Mouse (Mus musculus) urinary bladder, adult 2 months (tissue): ENCODE measurements around the gene Ubxn10. TPM values are rescaled to one million over a fixed set of nuclear protein-coding genes. Genes with fewer than 3 reads are reported as not detected.

Experiments used
- DNase-seq: peaks from one replicate; pipeline ENCODE4 v3.0.0; 2022; ENCODE audit warnings: low spot score
- polyA plus RNA-seq: library from polyadenylated mRNA; depleted of rRNA; stranded (reverse); fragments of >200 nt; gene quantifications from 2 replicates; pipeline ENCODE4 v1.2.3, GENCODE M21; 2012

Ubxn10 gene
- polyA plus RNA-seq, 1 experiment, result 0.25 TPM

- DNase-seq, result no peak
Measured at GRCm38 (mm10) chr4:138702031-138702430, 34.9 kb downstream of the Ubxn10 start.

GRCm38 (mm10) chr4:138701111-138701510 lies 35.9 kb downstream of the Ubxn10 start:
- no peak for DNase-seq

GRCm38 (mm10) chr4:138700184-138700982 lies 36.6 kb downstream of the Ubxn10 start:
- DNase-seq, result no peak

GRCm38 (mm10) chr4:138698296-138698695 lies 38.7 kb downstream of the Ubxn10 start:
- DNase-seq, result no peak

DNA sequence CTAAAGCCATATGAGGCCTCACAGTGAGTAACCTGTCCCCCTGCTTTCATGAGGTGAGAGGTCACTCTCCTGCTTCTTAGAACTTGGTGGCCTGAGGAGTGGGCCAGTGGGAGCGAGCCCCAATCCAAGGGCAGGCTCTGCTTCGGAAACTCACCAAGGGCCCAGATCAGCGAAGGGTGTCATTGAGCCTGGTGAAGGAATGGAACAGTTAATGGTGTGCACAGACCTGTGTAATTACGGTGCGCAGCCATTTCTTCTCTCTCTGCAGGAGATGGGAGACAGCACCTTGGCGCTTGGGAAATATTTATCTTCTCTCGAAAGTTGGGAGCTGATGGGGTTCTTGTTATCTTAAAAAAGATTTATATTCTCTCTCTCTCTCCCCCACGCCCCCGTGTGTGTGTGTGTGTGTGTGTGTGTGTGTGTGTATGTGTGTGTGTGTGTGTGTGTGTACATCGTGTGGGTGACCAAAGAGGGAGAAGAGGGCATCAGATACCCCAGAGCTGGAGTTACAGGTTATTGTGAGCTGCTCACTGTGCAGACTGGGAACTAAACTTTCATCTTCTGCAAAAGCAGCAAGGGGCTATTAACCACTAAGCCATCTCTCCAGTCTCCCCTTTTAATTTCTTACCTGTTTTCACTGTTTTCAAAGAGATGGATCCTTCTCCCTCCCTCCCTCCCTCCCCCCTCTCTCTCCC lies 39.7 kb downstream of the Ubxn10 start:
- DNase-seq, result no peak

- DNase-seq, result no peak
Measured at GRCm38 (mm10) chr4:138696720-138697119, 40.2 kb downstream of the Ubxn10 start.

DNA sequence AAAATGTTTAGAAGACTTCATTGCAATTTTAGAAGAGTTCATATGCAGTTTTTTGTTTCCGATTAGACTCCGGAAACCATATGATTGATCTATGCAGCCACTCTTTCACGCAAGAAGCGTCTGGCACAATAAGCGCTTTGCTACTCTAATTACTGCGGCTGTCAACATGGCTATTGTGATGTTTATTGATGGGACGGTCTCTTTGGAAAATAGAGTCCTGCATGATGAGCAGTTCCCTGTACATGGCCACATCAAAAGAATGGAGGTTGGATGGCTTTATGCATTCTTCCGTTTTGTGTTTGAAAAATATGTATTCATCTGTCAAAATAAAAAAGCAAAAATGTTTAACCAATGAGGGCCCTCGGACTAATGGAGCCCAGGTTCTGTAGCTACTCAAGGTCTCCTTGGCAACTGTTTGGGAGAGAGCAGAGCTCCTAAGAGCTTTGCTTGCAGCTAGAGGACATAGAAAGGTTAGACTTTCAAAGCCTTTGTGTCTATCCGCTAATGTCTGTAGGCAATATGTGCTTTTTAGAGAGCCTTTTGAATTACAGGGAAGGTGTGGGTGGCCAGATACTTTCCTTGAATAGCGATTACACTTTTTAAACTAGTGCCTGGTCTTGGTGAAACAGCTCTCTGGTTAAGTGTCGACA lies 43.8 kb downstream of the Ubxn10 start:
- DNase-seq, result no peak

DNA sequence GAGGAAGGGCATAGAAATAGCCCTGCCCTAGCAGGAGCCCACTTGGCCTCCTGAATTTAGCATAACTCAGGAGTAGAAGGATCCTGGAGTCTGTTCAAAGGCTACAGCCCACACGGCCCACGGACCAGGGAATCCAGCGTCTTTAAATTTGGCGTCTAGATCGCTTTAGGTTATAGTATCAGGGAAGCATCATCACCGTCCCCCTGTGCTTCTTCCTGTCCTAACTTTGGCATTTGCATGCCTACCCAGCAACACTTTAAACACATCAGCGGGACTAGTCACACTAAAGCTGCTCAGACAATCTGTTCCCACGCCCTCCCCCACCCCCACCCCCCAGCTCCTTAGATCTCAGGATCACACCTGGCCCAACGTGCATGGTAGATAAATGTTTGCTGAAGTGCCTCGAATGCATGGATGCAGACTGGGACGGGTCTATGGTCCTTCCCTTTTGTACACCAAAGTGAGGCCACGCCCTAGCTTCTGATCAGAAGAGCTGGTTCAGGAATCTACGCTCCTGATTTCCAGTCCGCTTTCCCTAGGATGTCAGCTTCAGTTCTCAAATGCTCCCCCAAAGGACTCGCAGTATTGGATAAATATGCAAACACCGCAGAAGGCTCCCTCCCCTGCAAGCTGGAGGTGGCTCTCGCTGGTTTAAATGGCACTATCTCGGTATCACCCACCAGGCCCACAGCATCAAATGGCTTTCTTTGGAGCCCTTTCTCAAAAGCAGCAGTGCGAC lies 45.4 kb downstream of the Ubxn10 start:
- no peak for DNase-seq

DNA sequence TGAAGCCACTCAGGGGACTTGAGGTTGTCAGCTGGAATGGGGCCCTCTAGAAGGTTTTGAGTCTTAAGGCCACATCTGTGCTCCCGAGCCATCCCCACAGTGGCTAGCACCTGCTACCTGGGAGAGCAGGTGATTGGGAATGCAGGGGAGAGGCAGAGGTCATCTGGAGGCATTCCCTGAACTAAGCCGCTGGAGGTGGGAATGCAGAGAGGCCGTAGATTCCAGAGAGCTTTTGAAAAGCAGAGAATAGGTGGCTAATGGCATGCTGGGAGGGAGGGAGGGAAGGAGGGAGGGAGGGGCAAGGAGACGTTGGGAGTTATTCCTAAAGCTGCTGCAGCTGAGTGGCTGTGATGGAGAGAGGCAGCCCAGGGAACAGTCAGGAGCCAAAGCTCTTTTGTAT lies 46.4 kb downstream of the Ubxn10 start:
- DNase-seq, result no peak

- DNase-seq, result no peak
Measured at GRCm38 (mm10) chr4:138689094-138689512, 47.9 kb downstream of the Ubxn10 start.

GRCm38 (mm10) chr4:138685813-138686212 lies 51.2 kb downstream of the Ubxn10 start:
- no peak for DNase-seq

GRCm38 (mm10) chr4:138682760-138683159 lies 54.2 kb downstream of the Ubxn10 start:
- DNase-seq, result no peak

DNA sequence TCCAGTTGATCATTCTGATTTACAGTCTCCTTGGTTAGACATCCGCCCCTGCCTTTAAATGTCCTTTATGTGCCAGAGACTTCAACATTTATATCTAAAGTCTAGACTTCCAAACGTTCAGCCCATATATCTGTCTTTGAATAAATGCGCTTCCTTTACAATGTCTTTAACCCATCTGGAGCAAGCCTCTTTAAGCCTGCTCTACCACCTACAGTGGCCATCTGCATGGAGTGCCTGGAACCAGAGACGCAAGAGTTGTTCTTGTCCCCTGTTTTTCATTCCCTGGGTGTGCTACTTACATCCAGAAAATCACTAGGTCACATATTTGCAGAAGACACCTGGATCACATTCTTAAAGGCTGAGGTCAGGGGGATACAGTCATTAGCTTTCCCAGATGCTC lies 56.8 kb downstream of the Ubxn10 start:
- DNase-seq, result no peak

- DNase-seq, result no peak
Measured at GRCm38 (mm10) chr4:138677579-138677978, 59.4 kb downstream of the Ubxn10 start.

GRCm38 (mm10) chr4:138676480-138676879 lies 60.5 kb downstream of the Ubxn10 start:
- DNase-seq, result no peak

GRCm38 (mm10) chr4:138672160-138672559 lies 64.8 kb downstream of the Ubxn10 start:
- no peak for DNase-seq

DNA sequence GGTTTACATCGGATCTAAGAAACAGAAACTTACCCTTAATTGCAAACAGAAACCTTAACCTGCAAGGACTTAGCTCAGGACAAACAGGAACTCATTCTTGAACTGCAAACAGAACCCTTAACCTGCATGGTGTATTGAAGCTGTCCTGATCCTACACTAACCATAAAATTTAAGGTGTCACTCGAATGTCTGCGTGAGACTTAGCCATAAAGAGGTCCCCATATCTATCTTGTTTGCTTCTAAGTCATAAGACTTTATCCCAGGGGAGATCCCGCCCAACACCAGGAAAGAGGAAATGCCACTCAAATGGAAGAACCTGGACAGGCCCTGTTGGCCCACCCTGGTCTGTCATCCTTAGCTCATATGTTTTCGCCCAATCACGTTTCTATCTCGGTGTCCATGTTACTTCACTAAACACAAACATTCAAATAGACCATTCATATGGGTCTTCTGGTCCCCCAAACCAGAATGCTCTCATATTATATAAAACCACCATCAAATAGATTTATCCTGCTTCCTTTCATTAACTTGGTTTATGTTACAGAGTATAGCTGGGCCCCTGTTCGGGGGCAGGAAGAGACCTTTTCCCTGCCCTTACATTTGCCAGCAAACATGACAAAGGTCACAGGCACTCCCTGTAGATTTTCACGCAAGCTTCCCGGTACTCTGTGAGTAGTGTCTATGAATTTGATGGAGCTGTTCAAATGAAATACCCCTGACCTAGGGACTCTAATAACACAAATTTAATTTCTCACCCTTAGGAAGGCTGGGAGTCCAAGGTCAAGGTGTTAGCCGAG lies 66.7 kb downstream of the Ubxn10 start:
- DNase-seq, result no peak

- DNase-seq, result no peak
Measured at GRCm38 (mm10) chr4:138666521-138666920, 70.4 kb downstream of the Ubxn10 start.

- DNase-seq, result no peak
Measured at GRCm38 (mm10) chr4:138659936-138660602, 76.9 kb downstream of the Ubxn10 start.
